Mouse (Mus musculus) liver, embryonic 14.5 days (tissue): ENCODE results near the gene Ssr3.

Experiments used
- CTCF ChIP-seq: IDR thresholded peaks from 2 replicates; pipeline ENCODE4 v1.5.1; 2016; ENCODE audit warnings: antibody characterized with exemption, low read depth, control low read depth
- EP300 ChIP-seq: IDR thresholded peaks from 2 replicates; pipeline ENCODE4 v1.6.1; 2016; ENCODE audit warnings: antibody characterized with exemption, low read depth

DNA sequence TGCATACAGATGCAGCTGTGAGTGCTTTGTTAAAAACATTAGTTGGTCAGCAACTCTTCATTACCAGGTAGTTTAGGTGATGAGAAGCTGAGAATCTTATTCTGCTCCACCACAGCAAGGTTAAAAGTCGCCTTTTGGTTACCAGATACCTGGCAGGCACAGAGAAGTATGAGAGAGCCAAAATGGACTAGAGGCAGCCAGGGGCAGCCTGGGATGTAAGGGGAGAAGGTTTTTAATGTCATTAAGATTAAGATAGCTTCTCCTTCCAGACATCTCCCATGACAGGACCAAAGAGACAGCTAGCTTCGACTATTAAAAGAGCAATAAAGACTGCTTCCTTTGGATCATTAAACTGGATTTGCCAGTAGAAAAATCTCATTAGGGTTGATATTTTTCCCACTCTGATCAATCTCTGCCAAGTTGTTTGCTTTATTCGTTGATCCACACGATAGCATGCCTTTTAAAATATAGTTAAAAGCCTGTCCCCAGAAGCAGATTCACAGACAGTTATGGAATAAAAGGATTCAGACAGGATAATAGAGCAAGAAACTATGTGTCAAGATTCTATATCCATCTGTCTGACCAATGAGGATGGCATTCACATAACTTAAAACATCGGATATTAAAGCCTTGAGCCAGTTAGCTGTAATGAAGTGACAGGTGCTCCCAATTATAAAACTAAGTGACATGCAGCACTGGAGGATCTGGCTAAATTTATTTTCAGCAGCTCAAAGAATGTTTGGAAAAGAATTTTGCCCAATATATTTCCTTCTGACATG lies 52.1 kb downstream of the Ssr3 start:
- TF ChIP-seq CTCF (no peak), EP300 (no peak)
